Mouse (Mus musculus) layer of hippocampus, adult 9-11 months (tissue): ENCODE measurements around the gene Shroom3.

Source experiments
- DNase-seq: peaks from one replicate; pipeline ENCODE4 v3.0.0; 2022

Shroom3 gene

DNA sequence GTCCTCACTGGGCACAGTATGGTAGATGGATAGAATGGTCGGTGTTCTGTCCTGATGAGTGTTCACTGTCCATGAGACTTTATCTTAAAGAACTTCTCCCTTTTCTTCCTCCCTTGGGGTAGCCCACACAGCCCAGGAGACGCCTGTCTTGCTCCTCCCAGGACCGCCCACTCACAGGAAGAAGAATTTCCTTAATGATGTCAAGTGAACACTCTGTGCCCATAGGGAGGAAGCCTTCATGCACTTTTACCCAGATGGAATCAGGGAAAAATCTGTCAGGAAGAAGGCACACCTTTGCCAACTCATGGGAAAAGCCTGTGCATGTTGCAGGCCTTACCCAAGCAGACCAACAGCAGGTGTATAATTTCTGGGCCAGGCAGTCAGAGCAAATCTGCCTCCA lies 174.9 kb downstream of the Shroom3 start:
- DNase-seq, result no peak

DNA sequence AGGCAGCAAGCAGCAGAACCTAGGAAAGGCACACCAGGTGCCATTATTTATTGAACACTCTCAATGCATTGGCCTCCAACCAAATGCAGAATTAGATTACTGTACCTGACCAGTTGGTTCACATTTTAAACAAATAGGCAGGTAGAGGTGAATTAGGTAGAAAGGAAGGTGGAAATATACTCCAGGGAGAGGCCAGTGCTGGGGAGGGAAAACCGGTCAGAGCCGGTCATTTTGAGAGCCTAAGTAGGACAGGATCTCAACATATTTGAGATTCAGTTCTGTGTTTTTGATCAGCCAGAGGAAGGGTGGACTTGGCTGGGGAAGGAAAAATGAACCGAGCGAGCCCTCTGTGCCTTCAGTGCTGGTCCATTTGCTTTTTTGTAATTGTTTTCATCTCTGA lies 175.3 kb downstream of the Shroom3 start:
- no peak for DNase-seq

DNA sequence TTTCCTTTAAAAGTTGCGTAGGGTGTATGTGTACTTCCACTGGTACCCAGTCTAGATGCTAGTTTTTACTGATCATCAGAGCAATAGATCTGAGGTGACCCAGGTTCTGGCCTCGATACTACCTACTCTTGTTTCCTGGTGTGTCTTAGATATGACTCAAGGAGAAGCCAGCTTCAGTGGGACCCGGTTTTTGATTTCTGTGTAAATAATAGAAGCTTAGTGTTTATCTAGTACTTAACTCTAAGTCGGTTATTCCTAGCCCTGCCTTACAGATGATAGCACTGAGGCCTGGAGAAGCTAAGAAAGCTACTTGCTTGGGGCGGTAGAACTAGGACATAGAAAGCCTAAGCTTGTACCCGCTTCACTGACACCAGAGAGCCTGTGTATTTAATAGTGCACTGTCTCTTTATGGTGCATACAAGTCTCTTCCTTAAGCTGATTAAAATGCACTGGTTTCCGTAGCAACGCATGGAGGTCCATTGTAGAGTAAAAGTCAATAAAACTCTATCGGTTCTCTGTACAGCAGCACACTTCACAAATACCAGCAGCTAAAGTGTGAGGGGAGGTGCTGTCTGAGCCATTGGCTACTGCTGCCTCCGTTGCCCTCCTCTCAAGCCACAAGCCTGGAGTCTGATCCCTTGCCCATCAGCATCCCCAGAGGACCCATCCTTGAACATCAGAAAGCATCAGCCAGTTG lies 178.3 kb downstream of the Shroom3 start:
- no peak for DNase-seq

DNA sequence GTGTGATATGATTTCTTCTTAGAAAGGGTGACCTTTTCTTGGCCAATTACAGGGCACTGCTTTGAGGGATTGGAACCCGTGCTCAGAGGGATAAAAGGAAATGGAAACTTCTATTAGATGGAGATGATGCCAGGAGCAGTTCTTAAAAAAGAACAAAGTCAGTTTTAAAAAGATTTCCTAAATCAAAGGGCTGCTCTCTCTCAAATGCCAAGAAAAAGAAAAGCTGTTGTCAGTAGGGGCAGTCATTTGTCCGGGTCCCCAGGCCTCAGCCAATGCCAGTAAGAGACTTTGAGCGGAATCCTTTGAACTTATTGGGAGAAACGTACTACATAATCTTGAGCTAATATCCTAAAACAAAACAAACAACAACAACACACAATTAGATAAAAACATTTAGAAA lies 181.9 kb downstream of the Shroom3 start:
- no peak for DNase-seq

DNA sequence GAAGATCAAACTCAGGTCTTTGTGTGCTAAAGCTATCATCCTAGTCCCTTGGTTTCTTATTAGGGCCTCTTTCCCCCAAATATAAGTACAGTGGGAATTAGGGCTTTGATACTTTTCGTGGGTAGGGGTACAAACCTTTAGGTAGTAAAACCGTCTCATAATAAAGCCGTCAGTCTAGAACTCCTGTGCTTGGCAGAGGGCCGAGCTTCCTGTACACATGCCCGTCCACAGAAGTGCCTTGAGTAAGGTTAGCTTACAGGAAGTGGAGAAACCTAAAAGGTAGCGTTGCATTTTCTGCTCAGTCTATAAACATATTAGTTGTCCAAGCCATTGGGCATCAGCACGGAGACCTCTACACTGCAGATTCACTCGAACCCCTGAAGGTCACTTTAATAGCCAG lies 183.3 kb downstream of the Shroom3 start:
- DNase-seq, result no peak

DNA sequence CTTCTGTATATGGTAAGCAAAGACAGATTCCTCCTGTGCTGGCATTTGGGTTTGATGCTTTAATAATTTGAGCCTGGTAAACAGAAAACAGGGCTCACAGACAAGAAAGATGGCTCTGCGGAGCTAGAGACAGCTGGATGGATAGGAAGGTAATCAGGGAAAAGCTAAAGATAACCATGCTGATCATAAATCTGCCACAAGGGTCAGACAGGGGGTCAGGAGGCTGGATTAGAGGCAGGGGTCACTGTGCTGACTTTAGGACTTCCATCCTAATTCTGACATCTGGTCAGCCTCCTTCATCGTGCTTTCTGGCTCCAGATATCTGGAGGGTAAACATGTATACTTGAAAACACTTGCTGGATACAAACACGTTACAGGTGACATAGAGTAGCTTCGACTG lies 184.0 kb downstream of the Shroom3 start:
- DNase-seq, result no peak

DNA sequence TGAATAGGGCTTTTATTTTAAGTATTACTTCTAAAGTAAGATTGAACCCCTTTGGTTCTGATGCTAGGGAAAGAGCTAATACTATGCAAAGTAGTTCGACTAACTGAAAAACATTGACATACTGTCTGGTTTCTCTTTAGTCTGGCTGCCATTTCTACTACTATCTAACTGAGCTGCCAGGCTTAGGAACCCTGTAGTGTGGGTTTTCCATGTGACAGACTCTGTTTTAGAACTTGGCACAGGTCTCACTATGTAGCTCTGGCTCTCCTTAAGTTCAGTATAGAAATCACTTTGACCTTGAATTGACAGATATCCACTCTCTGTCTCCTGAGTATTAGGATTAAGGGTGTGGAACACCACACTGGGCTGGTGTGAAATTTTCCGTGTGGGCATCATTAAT lies 185.0 kb downstream of the Shroom3 start:
- DNase-seq, result no peak

DNA sequence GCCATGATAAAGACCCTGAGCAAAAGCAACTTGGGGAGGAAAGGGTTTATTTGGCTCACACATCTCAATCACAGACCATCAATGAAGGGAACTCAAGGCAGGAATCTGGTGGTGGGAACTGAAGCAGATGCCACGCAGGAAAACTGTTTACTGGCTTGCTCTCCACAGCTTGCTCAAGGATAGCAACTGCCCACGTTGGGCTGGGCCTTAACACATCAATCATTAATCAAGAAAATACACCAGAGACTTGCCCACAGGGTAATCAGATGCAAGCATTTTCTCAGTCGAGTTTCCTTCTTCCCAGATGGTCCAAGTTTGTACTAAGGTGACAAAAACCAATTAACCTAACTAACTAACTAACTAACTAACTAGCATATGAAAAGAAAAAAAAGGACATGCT lies 187.8 kb downstream of the Shroom3 start:
- DNase-seq, result no peak

DNA sequence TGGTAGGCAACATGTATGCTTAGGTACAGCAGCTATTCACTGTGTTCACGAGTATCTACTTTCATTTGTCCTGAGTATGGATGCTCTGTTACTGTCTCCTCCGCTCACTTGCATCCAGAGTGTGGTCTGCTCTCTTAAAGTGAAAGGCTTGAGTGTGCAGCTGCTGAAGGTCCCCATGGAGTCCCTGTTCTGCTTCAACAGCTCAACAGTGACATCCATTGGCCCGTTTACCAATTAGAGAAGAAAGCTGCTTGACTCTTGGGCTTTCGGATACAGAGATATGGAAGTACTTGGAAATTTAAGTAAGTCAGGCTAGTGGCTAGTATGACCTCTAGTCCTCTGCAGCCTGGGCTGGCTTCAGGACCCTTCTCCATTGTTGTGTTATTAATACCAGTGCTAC lies 188.9 kb downstream of the Shroom3 start:
- no peak for DNase-seq

DNA sequence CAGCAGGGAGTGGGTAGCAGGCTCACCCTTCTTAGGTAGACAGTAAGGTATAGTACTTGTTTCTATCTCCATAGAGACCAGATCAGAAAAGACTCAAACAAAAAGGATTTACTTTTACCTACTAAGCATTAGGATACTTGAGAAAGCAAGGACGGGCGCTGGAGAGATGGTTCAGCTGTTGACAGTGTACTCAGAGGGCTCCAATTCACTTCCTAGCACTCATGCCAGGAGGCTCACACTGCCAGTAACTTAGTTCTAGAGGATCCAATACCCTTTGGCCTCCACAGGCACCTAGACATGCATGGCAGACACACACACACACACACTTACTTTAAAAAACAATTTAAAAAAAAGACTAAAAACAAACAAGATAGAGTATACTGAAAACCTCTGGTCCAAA lies 189.8 kb downstream of the Shroom3 start:
- DNase-seq, result no peak

DNA sequence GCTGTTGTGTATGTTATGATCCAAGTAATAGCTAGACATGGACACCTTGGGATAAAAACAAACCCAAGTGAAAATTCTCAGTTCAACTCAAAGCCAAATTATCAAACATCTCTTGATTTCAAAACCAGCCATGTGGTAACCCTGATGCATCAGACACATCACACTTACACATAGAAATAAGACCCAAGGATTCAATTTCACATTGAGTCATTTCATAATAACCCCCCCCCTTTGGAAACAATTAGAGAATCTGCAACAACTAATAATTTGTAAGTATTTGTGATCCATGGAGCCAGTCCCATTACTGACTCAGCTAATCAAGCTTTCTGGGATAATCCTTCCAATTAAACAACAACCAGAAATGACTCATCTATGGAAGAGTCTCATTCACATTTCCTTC lies 190.3 kb downstream of the Shroom3 start:
- no peak for DNase-seq

DNA sequence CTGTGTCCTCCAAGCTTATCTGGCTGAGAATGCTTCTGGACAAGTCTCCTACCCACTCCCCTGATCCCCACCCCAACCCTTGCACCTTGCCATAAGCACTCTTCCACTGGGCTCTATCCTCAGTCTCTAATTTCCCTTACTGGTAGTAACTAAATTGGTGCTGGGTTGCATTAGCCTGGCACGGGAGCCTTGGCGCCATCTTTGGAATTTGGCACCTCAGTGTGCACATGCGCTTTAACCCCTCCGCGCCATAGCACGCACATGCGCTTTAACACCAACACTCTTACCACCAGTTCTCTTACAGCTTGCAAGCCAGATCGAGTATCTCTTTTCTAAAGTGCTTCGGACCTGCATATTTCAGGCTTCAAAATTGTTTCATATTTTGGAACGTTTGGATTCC lies 192.6 kb downstream of the Shroom3 start:
- no peak for DNase-seq

DNA sequence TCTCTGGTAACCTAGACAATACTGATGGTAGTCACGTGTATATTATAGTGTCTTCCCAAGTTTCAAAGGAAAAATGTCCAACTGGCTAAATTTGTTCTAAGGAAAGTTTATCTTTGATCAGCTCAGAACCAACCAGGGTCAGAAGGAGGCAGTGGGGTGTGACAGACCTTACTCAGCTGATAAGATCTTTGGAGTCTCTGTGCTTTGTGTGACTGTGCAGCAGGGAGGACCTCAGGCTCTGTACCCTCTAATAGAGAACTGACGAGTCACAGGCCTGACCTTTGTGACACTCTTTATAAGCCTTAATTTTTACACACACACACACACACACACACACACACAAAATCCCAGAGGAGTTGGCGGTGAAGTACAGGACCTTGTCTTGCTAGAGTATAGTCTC lies 193.9 kb downstream of the Shroom3 start:
- no peak for DNase-seq

DNA sequence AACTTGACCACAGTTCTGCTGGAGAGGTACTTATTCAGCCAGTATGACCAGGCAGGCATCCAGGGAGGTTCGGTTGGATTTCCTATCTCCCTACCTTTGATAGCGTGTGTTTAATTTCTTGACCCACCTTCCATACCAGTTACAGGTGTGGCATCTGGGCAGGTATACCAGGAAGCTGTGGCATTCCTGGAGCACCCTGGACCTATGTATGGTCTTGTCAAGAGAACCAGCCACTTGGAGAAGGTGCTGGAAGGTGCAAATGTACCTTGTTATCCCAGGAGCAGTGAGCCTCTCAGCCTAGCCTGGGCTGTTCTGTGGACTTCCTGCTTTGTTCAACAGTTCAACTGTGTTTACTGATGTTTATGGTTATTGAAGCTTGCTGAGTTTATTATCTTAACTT lies 197.2 kb downstream of the Shroom3 start:
- no peak for DNase-seq

DNA sequence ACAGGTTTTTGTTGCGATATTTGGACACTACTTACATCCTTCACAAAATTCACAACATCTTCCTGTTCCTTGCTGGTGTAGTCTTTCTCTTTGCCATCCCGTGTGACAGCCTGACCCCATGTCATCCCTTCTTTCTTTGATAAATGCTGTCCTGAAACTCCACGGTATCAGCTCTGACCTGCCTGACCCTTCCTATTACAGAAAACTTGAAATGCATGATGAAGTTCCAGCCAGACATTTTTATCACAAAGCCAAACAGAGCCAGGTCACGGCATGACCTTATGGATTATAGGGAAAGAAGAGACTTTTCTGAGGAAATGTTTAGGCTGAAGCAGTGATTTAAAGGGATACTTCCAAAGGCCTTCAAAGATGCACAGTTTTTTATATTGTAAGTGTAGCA lies 197.7 kb downstream of the Shroom3 start:
- no peak for DNase-seq

DNA sequence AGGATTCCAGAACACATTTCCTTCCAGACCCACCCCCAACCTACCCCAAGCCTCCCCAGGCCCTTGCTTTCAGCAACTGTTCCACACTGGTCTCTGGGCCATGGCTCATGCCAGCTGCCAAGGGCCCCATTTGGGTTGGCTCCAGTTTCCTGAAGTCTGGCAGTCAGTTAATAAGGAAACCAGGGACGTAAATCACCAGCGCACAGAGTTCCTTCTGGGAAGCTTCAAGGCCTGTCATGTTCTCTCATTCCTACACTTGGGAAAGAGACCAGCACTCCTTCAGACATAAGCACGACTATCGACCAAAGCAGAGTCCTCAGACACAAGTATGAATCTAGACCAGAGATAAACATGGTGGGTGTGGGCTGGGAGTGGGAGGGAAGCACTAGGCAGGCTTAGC lies 202.9 kb downstream of the Shroom3 start:
- no peak for DNase-seq

DNA sequence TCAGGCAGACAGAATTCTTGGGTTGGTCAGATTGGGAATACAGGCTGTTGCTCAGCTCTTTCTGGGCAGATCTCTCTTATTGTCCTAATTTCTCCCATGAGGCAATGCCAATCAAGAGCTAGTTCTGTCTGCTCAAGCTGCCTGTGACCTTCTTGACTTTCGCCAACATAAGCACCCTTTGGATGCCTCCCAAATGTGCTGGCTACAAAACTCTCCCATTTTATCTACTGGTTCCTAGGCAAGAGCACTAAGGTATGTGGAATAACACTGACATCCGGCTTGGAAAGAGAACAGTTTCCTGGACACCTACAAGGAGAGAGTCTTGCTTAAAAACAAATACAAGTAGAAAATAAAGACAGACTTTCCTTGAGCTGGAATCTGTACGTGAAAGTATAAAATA lies 204.3 kb downstream of the Shroom3 start:
- no peak for DNase-seq

DNA sequence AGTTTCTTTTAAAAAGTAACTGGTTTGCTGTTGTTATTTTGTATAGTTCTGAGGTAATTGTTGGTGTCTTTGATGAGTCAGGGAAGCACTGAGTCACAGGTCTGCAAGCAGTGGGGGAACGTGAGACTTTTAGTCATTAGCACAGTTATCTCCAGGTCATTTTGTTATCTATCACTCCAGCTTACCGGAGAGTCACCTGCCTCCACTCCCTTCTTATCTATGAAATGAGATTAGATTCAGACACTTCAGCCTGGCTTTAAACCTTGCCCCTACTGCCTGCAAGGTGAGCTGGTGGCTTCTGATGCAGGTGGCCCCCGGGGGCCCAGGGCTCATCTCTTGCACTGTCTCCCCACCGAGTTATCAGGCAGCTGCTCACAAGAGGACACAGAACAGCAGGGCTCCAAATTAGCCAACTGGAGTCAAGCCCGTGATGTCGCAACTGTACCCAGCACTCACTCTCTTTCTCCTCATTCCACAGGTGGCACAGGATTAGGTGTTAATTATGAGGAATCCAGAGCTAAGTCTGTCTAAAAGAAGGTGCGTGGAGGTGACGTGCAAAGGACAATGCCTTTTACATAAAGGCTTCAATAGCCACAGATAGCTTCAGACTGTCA lies 205.5 kb downstream of the Shroom3 start:
- DNase-seq, result no peak

DNA sequence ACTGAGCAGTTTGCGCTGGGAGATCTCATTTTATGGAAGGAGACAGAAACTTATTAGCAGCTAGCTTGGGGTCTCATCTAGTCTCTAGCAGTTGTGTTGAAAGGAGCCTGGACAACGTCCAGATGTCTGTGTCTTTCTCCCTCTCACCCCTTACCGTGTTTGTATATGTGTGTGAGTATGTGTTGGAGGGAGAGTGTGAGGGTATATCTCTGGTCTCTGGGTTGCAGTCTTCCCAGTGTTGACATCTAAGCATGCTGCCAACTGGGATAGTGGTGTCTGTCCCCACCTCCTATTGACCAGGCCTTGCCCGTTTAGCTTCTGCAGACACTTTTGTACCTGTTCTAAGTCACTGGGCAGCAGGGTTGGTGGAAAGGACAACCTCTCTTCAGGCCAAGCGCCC lies 207.7 kb downstream of the Shroom3 start:
- no peak for DNase-seq

DNA sequence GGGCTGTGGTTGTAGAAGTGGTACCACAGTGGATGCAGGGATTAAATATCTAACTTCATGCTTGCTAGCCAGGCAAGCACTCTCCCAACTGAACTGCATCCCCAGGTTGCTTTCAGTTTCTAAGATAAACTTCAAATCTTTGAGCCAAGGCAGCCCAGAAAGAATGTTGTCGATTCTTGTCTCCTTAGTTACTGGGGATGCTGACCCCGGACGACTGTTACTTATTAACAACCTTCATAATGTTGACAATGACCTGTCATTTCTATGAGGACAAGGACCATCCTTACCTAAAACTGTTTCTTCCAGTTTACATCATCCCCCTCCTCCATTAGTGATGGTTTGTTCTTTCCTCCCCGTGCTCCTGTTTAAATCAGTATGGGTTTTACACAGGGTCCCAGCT lies 210.0 kb downstream of the Shroom3 start:
- no peak for DNase-seq

DNA sequence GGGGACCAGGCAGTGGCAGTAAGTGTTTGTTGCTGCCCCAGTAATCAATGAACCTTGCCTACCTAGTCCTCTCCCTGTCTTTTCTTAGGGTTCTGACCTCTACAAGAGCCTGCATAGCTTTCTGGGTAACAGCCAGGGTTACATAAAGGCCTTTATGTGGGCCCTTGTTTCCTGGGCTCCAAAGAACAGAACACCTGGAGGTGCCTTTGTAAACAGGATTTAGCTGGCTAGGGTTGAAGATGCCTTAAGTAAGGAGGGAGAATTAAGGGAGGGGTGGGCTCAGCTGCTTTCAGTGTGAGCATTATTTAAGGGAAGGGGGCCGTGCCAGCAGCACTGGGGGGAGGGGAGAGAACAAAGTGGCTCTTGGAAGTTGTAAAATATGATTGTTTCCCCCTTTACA lies 210.5 kb downstream of the Shroom3 start:
- DNase-seq, result no peak

DNA sequence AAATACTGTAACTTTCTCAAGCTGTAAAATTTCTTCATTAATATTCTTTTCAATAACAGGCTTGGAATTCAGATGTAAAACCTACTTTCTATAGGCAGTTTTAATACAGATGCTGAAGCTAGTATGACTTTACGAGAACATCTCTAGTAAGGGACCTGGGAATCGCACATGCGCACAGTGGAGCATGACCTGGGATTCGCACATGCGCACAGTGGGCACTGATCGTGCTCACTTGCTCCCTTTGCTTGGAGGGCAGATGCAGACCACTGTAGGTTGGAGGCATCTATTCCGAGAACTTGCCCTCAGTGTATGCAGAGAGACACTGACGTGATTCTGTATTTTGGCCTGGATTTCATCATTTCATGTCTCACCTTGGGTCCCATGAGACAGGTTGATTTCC lies 212.6 kb downstream of the Shroom3 start:
- DNase-seq, result no peak

DNA sequence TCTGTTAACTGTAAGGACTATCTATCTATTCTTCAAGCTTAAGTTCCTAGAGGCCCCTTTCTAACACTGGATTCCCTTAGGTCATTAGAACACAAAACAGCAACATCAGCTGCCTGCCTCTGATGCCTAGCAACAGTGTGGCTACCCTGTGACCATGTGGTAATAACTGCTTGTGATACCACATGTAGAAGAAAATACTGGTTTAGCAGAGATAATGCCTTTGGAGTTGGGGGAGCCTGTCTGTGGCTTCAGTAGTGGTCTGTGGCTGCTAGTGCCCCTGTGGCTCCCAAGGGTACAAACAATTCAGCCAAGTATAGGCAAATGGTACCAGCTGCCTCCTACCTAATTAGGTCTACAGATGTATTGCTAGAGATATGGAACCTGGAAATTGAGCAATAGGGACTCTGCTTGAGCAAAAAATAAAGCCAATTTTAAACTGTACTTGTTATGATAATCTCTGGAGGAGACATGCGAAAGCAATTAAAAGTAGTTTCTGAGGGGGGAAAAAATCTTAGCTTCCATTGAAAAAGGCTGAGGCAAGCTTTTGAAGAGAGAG lies 213.6 kb downstream of the Shroom3 start:
- DNase-seq, result no peak

DNA sequence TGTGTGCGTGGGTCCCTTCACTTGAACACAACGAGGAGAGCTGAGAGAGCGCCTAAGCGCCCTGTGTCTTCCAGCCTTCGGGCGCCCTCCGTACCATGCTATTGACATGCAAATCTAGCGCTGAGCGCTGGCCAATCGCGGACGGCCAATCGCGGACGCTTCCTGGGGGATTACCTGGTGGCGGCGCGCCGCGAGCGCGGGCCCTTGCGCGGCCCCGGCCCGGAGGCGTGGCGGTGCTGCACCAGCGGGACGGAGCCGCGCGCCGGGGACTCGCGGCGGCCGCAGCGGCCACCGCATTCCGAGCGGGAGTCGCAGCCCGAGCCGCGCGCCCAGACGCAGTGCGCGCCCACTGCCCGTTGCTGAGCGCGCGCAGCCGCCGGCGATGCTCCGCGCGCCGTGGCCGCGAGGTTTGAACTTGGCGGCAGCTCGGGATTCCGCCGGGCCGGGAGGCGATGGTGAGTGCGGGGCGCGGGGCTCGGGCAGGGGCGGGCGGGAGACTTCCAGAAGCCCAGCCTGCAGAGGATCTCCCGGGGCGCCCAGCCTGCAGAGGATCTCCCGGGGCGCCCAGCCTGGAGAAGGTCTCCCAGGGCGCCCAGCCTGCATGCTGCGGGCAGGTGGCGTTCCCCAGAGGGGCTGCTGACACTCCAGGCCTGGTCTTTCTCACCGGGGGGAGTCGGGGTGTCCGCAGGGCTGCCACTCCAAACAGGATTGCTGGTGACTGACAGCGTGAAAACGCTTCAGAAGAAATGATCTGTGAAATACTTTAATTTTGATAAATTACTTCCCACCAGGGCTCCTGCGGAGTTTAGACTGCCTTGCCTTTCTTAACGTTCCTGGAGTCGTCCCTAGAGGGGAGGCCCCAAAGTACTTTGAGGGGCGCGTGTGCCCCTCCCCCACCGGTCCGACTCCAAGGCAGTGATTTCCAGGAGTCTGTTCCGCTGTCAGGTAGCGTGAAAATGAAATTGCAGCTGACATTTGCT lies 214.8 kb downstream of the Shroom3 start:
- DNase-seq, result peak; percentile 21
